Mouse (Mus musculus) liver, embryonic 14.5 days (tissue): Measurements from ENCODE around the gene Dmrt2. TPM values are rescaled to one million over a fixed set of nuclear protein-coding genes. Genes with fewer than 3 reads are reported as not detected.

Experiments used
- ATAC-seq: fragments of 200-750 bp; cut with Nextera tagmentation; 2 replicates; pipeline ENCODE4 v1.8.0; 2017; ENCODE audit warnings: moderate number of reproducible peaks, mild to moderate bottlenecking, moderate library complexity; ENCODE audit not compliant: insufficient read depth
- DNase-seq, 3 experiments: peaks; one replicate each; pipeline ENCODE4 v3.0.0-alpha.2; 2012 to 2013; ENCODE audit warnings: low read depth in 3 of 3, low spot score in 3 of 3
- H3K27ac ChIP-seq: fragments of 300-500 bp; sonication (generic); 2 replicates; pipeline ENCODE4 v1.5.1; 2014; ENCODE audit warnings: moderate library complexity, mild to moderate bottlenecking, control low read depth, inconsistent platforms
- H3K27me3 ChIP-seq: fragments of 300-500 bp; sonication (generic); 2 replicates; pipeline ENCODE4 v1.6.1; 2014; ENCODE audit warnings: mild to moderate bottlenecking, low read length, moderate library complexity; ENCODE audit not compliant: control insufficient read depth, insufficient read depth
- H3K36me3 ChIP-seq: fragments of 300-500 bp; sonication (generic); replicated peaks from 2 replicates; pipeline ENCODE4 v1.6.1; 2014; ENCODE audit warnings: low read depth; ENCODE audit not compliant: control insufficient read depth, insufficient read depth
- H3K4me1 ChIP-seq, 2 experiments: fragments of 200-500 bp in 1 of 2; fragments of 300-500 bp in 1 of 2; sonication (generic) in 1 of 2; replicated peaks; 2 replicates each; pipeline ENCODE4 v1.6.1; 2012 to 2014; ENCODE audit warnings: antibody characterized with exemption in 1 of 2, inconsistent platforms in 1 of 2, low read length in 1 of 2; ENCODE audit not compliant: control insufficient read depth in 2 of 2, insufficient read depth in 2 of 2
- H3K4me2 ChIP-seq: fragments of 300-500 bp; sonication (generic); 2 replicates; pipeline ENCODE4 v1.6.1; 2014; ENCODE audit warnings: low read depth, mild to moderate bottlenecking, control low read depth, moderate library complexity
- H3K4me3 ChIP-seq, 2 experiments: fragments of 200-500 bp in 1 of 2; fragments of 300-500 bp in 1 of 2; sonication (generic) in 1 of 2; 2 replicates each; pipeline ENCODE4 v1.5.1; 2012 to 2014; ENCODE audit warnings: low read depth in 2 of 2, low read length in 2 of 2, mild to moderate bottlenecking in 2 of 2, control low read depth in 1 of 2, inconsistent platforms in 1 of 2, moderate library complexity in 1 of 2; ENCODE audit not compliant: insufficient read depth in 1 of 2
- H3K9ac ChIP-seq: fragments of 300-500 bp; sonication (generic); replicated peaks from 2 replicates; pipeline ENCODE4 v1.6.1; 2014; ENCODE audit warnings: mild to moderate bottlenecking, control low read depth, moderate library complexity
- H3K9me3 ChIP-seq: fragments of 300-500 bp; sonication (generic); 2 replicates; pipeline ENCODE4 v1.6.1; 2016; ENCODE audit warnings: low read length, mixed read lengths; ENCODE audit not compliant: control insufficient read depth
- CTCF ChIP-seq: IDR thresholded peaks from 2 replicates; pipeline ENCODE4 v1.5.1; 2016; ENCODE audit warnings: antibody characterized with exemption, low read depth, control low read depth
- EP300 ChIP-seq: IDR thresholded peaks from 2 replicates; pipeline ENCODE4 v1.6.1; 2016; ENCODE audit warnings: antibody characterized with exemption, low read depth
- WGBS: fragments of 180-500 bp; shearing (Covaris S2); extraction: QIAGEN DNeasy Blood & Tissue Kit; methylation state at CpG from one replicate; pipeline ENCODE4 v1.1.7; 2014; ENCODE audit not compliant: insufficient replicate concordance; 5-methylcytosine and 5-hydroxymethylcytosine counted together
- polyA plus RNA-seq, 2 experiments: library from polyadenylated mRNA; depleted of rRNA in 1 of 2; stranded (reverse) in 1 of 2; unstranded in 1 of 2; fragments of >200 nt; fragmentation: Nextera tagmentation in 1 of 2; extraction: Ambion mirVana in 1 of 2; gene quantifications; 2 replicates each; pipeline versions ENCODE4 v1.2.1 to v1.2.3; 2012 to 2014

Dmrt2 gene
- polyA plus RNA-seq, 2 experiments = 0.35 to 0.57 TPM

DNA sequence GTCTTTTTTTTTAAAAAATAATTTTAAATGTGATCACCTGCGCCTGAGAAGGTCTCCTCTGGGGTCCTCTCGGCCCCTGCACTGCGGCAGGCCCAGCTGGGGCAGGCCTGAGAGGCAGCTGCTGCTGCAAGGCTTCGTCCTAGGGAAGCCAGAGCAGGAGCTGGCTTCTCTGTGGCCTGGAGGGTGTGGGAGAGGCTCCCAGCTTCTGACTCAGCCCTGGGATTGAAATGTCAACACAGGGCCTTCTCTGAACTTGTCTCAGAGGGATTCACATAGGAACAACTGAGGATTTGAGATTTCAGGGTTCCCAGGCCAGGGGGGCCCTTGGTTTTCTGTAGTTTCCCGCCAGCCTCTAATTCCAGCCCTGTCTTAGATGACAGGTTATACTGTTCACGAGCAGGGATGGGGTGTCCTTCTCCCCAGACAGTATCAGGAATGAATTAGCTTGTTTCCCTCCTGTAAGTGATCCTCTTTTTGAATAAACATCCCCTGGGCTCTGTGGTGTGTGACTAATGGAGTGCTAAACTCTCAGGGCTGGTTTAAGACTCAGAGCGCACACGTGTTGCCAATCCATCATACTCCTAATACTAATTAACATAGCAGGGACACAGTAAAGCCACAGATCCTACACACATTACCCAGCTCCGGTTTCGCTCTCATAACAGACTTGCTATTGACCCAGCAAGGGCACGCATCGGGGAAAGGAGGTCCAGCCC is 18.0 kb upstream of the Dmrt2 start:
- ATAC-seq = no peak

DNA sequence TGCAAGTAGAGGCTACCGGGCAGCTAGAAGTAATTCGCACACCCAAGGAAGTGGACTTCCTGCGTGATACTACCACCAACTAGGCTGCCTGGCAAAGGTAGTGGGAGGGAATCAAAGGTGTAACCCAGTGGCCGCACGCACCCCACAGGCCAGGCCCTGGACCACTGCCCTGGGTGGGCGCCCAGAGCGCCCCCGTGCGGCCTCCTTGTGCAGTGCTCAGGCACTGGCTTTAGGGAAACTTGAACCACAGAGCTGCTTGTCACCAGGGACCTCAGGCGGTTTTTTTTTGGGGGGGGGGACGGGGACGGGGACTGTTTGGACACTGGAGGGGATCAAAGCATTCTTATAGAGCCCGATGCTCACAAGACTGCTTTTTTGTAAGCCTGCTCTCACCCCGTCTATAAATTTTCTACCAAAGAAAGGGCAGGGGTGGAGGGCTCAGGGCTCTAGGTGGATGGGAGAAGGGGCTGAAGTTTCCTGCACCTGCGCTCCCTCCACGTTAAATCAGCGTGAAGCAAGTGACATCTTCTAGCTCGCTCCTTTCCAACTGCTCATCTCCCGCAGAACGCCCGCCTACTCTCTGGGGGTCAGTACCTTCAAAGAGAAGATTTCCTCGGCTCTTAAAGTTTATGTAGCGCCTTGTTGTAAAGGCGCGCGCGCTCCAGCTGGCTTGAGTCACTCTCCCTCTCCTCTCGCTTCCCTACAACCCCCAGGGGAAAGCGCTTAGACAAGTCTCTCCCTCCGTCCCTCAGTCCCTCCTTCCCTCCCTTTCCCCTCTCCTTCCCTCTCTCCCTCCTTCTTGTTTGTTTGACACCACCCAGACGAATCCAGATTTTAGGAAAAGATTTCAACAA is 6.5 kb upstream of the Dmrt2 start:
- no peaks in the 10 kb centered on the region for H3K36me3 ChIP-seq
- H3K4me3 ChIP-seq = no peak overlapping the region
- H3K27ac ChIP-seq = no peak overlapping the region
- 4% methylated on average over 31 of the region's 31 CpGs for WGBS
- no peaks in the 10 kb centered on the region for H3K4me1 ChIP-seq
- H3K27me3 ChIP-seq = peaks cover 48% of the 10 kb centered on the region
- no peak for DNase-seq
- H3K9me3 ChIP-seq = no peaks in the 10 kb centered on the region
- TF ChIP-seq CTCF (peak; percentile 42; the same call in 1 of the 2 replicates), EP300 (no peak)
- no peak overlapping the region for H3K4me2 ChIP-seq
- ATAC-seq = no peak
- H3K9ac ChIP-seq = no peak overlapping the region

More for the DNA sequence above, 18.0 kb upstream of the Dmrt2 start:
- no peak for TF ChIP-seq EP300
- TF ChIP-seq CTCF = no peak
- DNase-seq = no peak
- no peaks in the 10 kb centered on the region for H3K27me3 ChIP-seq
- H3K4me2 ChIP-seq = no peak overlapping the region
- H3K4me3 ChIP-seq = no peak overlapping the region
- WGBS = 62% methylated on average over 12 of the region's 12 CpGs
- H3K9me3 ChIP-seq = no peaks in the 10 kb centered on the region
- H3K27ac ChIP-seq = no peak overlapping the region
- H3K36me3 ChIP-seq = no peaks in the 10 kb centered on the region
- no peak overlapping the region for H3K9ac ChIP-seq
- H3K4me1 ChIP-seq = 0 out of 4 replicates have a peak, but pooled peaks cover 0 to 2% of the 10 kb centered on the region in 2 experiments

DNA sequence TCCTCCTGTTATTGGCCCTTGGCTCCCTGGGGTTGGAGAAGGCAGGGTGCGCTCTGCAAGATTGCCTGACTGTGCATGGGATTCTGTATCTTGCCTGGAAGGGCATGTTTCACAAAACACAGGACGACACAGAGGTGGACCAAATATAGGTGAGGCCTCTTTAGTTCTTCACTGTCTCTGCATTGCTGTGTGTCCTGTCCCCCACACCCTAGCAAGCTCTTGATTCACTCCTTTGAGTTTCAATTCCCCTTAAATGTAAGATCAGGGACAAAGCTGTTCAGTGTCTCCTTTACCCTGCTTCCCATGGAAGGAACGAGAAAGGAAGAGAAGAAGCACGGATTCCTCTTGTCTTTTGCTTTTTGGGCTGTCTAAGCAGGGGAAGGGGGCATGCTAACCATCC is 4.4 kb upstream of the Dmrt2 start:
- no peaks in the 10 kb centered on the region for H3K36me3 ChIP-seq
- TF ChIP-seq CTCF (no peak), EP300 (no peak)
- H3K4me3 ChIP-seq = no peak overlapping the region
- no peak overlapping the region for H3K9ac ChIP-seq
- no peaks in the 10 kb centered on the region for H3K9me3 ChIP-seq
- 0 out of 4 replicates have a peak, but pooled peaks cover 0 to 4% of the 10 kb centered on the region in 2 experiments for H3K4me1 ChIP-seq
- ATAC-seq = no peak
- H3K27me3 ChIP-seq = peaks cover 70% of the 10 kb centered on the region
- H3K27ac ChIP-seq = no peak overlapping the region
- WGBS = 14% methylated on average over 4 of the region's 4 CpGs
- H3K4me2 ChIP-seq = no peak overlapping the region
- no peak for DNase-seq

DNA sequence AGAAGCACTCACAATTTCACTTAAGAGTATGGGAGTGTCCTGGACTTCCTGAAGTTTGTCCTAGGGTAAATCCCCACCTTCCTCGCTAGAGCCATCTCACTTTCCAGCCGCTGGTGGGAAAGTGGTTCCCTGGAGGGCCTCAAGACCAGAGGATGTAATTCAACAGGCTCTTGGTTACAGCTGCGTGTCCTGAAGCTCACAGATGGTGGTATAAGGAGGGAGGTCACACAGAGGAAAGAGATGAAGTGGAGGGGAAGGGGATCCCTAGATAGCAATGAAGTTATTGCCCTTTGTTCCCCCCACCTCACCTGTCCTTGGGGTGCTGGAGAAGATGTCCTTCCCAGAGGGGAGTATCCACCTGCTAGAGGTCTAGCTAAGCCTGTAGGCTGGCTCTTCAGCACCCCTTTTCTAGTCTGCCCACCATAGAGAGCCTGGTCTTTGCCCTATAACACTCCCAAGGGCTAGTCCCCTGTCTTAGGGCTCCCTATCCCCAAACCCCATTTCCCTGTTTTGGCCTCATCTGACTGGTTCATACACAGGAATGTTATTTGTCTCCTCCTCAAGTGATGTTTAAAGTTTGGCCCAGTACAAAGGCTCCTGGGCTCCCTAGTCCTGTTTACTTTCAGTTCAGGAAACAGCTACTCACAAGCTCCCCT is 2.5 kb upstream of the Dmrt2 start:
- 6% methylated on average over 3 of the region's 3 CpGs for WGBS
- Histone ChIP-seq H3K9me3 (no peaks in the 10 kb centered on the region), H3K4me1 (0 out of 4 replicates have a peak, but pooled peaks cover 0 to 4% of the 10 kb centered on the region in 2 experiments), H3K36me3 (no peaks in the 10 kb centered on the region), H3K9ac (no peak overlapping the region), H3K27ac (no peak overlapping the region), H3K27me3 (peaks cover 89% of the 10 kb centered on the region), H3K4me2 (no peak overlapping the region), H3K4me3 (no peak overlapping the region)
- TF ChIP-seq CTCF = no peak
- TF ChIP-seq EP300 = no peak
- no peak for DNase-seq
- ATAC-seq = no peak
